In genomic region chr6:136466956-136467750, GRCm38 (mm10) we compare ENCODE assay signal across 8 mouse cellular contexts. TPM values are rescaled to one million over a fixed set of nuclear protein-coding genes. Genes with fewer than 3 reads are reported as not detected.
DNase-seq lines count a peak whose midpoint lies in the region; ATAC-seq lines count a peak whose summit lies in the region.

No protein-coding gene starts in this region.

- WGBS in embryonic facial prominence, embryonic 15.5 days, result 44% methylated on average over 14 of the region's 14 CpGs
- 53% methylated on average over 14 of the region's 14 CpGs for WGBS in heart, embryonic 10.5 days
- 48% methylated on average over 14 of the region's 14 CpGs for WGBS in kidney, embryonic 16.5 days
- WGBS in liver, embryonic 12.5 days (ENCODE audit: insufficient replicate concordance), result 37% methylated on average over 14 of the region's 14 CpGs

- H3K4me2 ChIP-seq in embryonic facial prominence, embryonic 15.5 days (replicated peaks), result no peak overlapping the region
- no peak overlapping the region for H3K4me2 ChIP-seq in kidney, embryonic 16.5 days (replicated peaks; ENCODE audit: low read depth, low read length)
- peak overlapping the region; percentile 64 for H3K4me2 ChIP-seq in liver, embryonic 12.5 days

- no peaks in the 10 kb centered on the region for H3K36me3 ChIP-seq in embryonic facial prominence, embryonic 15.5 days
- H3K36me3 ChIP-seq in heart, embryonic 10.5 days, result no peaks in the 10 kb centered on the region
- H3K36me3 ChIP-seq in kidney, embryonic 16.5 days (ENCODE audit: insufficient read depth, low read length), result no peaks in the 10 kb centered on the region
- H3K36me3 ChIP-seq in liver, embryonic 12.5 days, result no peaks in the 10 kb centered on the region

- H3K27ac ChIP-seq in embryonic facial prominence, embryonic 15.5 days (replicated peaks), result peak overlapping the region; percentile 97
- peak overlapping the region; percentile 93 for H3K27ac ChIP-seq in heart, embryonic 10.5 days
- H3K27ac ChIP-seq in kidney, embryonic 16.5 days (ENCODE audit: low read length), result peak overlapping the region; percentile 98
- H3K27ac ChIP-seq in liver, embryonic 12.5 days, result peak overlapping the region; percentile 97

- H3K9me3 ChIP-seq in embryonic facial prominence, embryonic 15.5 days (replicated peaks), result no peaks in the 10 kb centered on the region
- no peaks in the 10 kb centered on the region for H3K9me3 ChIP-seq in heart, embryonic 10.5 days
- H3K9me3 ChIP-seq in kidney, embryonic 16.5 days (ENCODE audit: low read length), result peaks cover 7% of the 10 kb centered on the region; the same call in 1 of the 2 replicates
- no peaks in the 10 kb centered on the region for H3K9me3 ChIP-seq in liver, embryonic 12.5 days (replicated peaks)

- H3K4me3 ChIP-seq in embryonic facial prominence, embryonic 15.5 days (replicated peaks), result no peak overlapping the region
- no peak overlapping the region for H3K4me3 ChIP-seq in heart, embryonic 10.5 days
- no peak overlapping the region for H3K4me3 ChIP-seq in kidney, embryonic 16.5 days (ENCODE audit: low read length)
- H3K4me3 ChIP-seq in liver, embryonic 12.5 days, result no peak overlapping the region

- no peak overlapping the region for H3K9ac ChIP-seq in embryonic facial prominence, embryonic 15.5 days
- H3K9ac ChIP-seq in kidney, embryonic 16.5 days (replicated peaks; ENCODE audit: low read length), result 0 out of 2 replicates have a peak overlapping the region, but pooled peaks have one; percentile 44
- peak overlapping the region; percentile 49 for H3K9ac ChIP-seq in liver, embryonic 12.5 days

- peak; percentile 77 for DNase-seq in 3T3-L1 (ENCODE audit: low read depth, low spot score)
- DNase-seq in adrenal gland, postnatal 36 days, result peak; percentile 90 to 93
- peak; percentile 90 for DNase-seq in heart, embryonic 10.5 days (ENCODE audit: low spot score)
- DNase-seq in naive thymus-derived CD4-positive, alpha-beta T cell, adult 2 months (ENCODE audit: low read depth), result peak; percentile 75
- peak; percentile 94 to 98 for DNase-seq in spleen, postnatal 4 days (ENCODE audit: low spot score in 2 of 2)

- no peaks in the 10 kb centered on the region for H3K27me3 ChIP-seq in embryonic facial prominence, embryonic 15.5 days
- no peaks in the 10 kb centered on the region for H3K27me3 ChIP-seq in heart, embryonic 10.5 days (ENCODE audit: insufficient read depth, poor library complexity, severe bottlenecking)
- no peaks in the 10 kb centered on the region for H3K27me3 ChIP-seq in kidney, embryonic 16.5 days (ENCODE audit: insufficient read depth, low read length)
- H3K27me3 ChIP-seq in liver, embryonic 12.5 days (replicated peaks), result 0 out of 2 replicates have a peak, but pooled peaks cover 5% of the 10 kb centered on the region

- peaks cover 64% of the 10 kb centered on the region for H3K4me1 ChIP-seq in embryonic facial prominence, embryonic 15.5 days
- peaks cover 57% of the 10 kb centered on the region for H3K4me1 ChIP-seq in heart, embryonic 10.5 days
- H3K4me1 ChIP-seq in kidney, embryonic 16.5 days (ENCODE audit: insufficient read depth, low read length), result peaks cover 57% of the 10 kb centered on the region
- peaks cover 78% of the 10 kb centered on the region for H3K4me1 ChIP-seq in liver, embryonic 12.5 days

- no peak for ATAC-seq in embryonic facial prominence, embryonic 15.5 days (ENCODE audit: insufficient number of reproducible peaks, low FRiP score, low TSS enrichment, low read depth)
- ATAC-seq in kidney, embryonic 16.5 days (ENCODE audit: low FRiP score, low TSS enrichment), result no peak
- ATAC-seq in liver, embryonic 12.5 days, result no peak

RNA-seq across cellular contexts. Expression of gene Atf7ip, which starts 38.8 kb away (rescaled TPM):
- total RNA-seq in adrenal gland, postnatal 36 days (2021), result 10 to 100 TPM; 54.0 to 74.3 TPM
- 35.5 and 37.5 TPM in 2 replicates for polyA plus RNA-seq in embryonic facial prominence, embryonic 15.5 days (2015; fragmentation: Nextera tagmentation; extraction: Ambion mirVana)
- 37.7 and 42.4 TPM in 2 replicates for polyA plus RNA-seq in heart, embryonic 10.5 days (2016; fragmentation: Nextera tagmentation; extraction: Ambion mirVana)
- polyA plus RNA-seq in kidney, embryonic 16.5 days (2015; fragmentation: Nextera tagmentation; extraction: Ambion mirVana), result 38.0 and 41.0 TPM in 2 replicates
- polyA plus RNA-seq in liver, embryonic 12.5 days (2016; fragmentation: Nextera tagmentation; extraction: Ambion mirVana), result 23.2 and 24.8 TPM in 2 replicates

RNA-seq across cellular contexts. Expression of gene E330021D16Rik, which starts 51.8 kb away (rescaled TPM):
- not detected for total RNA-seq in adrenal gland, postnatal 36 days (2021)
- polyA plus RNA-seq in embryonic facial prominence, embryonic 15.5 days (2015; fragmentation: Nextera tagmentation; extraction: Ambion mirVana), result not detected in 2 replicates
- 0.11 TPM in 1 of 2 replicates, not detected in the other for polyA plus RNA-seq in heart, embryonic 10.5 days (2016; fragmentation: Nextera tagmentation; extraction: Ambion mirVana)
- 2.9 and 3.0 TPM in 2 replicates for polyA plus RNA-seq in kidney, embryonic 16.5 days (2015; fragmentation: Nextera tagmentation; extraction: Ambion mirVana)
- polyA plus RNA-seq in liver, embryonic 12.5 days (2016; fragmentation: Nextera tagmentation; extraction: Ambion mirVana), result not detected in 2 replicates
